ENCODE assay signal across 8 mouse cellular contexts in the genomic region with DNA sequence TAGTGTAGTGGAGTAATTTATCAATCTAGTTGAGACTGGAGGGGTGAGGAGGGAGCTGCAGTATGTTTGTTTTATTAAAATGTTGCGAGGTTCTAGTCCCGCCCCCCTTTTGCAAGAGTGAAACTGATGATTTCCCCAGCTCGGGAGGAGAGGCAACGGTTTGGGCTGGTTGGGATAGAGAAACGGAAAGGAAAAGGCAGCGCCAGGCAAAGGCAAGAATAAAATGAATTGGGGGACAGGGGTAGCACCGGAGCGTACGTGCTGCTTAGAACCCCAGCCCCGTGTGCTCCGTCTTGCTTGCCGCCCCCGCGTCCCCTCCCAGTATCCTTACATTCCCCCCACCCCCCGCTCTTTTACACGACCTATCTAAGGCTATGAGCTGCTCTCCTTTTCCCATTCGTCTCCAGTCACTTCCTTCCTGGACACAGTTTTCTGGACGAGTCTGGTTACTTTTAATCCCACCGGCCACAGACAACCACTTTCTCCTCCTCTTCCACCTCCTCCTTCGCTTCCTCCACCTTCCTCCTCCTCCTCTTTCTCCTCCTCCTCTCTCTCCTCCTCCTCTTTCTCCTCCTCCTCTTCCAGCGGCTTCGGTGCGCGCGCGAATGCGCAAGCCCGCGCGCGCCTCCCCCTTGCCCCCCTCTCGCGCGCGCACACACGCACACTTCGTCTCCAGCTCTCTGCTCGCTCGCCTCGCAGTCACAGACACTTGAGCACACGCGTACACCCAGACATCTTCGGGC. TPM values are rescaled to one million over a fixed set of nuclear protein-coding genes. Genes with fewer than 3 reads are reported as not detected.
DNase-seq lines count a peak whose midpoint lies in the region; ATAC-seq and TF ChIP-seq lines count a peak whose summit lies in the region.

No protein-coding gene starts in this region.

- H3K9me3 ChIP-seq in hindbrain, postnatal 0 days (ENCODE audit: low read length) = no peaks in the 10 kb centered on the region

- no peaks in the 10 kb centered on the region for H3K27me3 ChIP-seq in hindbrain, postnatal 0 days (ENCODE audit: insufficient read depth, low read length)

- no peaks in the 10 kb centered on the region for H3K4me1 ChIP-seq in hindbrain, postnatal 0 days (ENCODE audit: insufficient read depth, low read length)

- intact Hi-C loops in left cerebral cortex, postnatal 25 days (cut with DNase I) = loop anchor here (2.0 to 10.0 kb wide), 8 partner anchors 128 to 1742 kb away; partner anchors contain the start of gene Cetn3

- peak overlapping the region; percentile 77 for H3K4me3 ChIP-seq in hindbrain, postnatal 0 days (ENCODE audit: low read length)

- H3K27ac ChIP-seq in hindbrain, postnatal 0 days = peak overlapping the region; percentile 81

- H3K4me2 ChIP-seq in hindbrain, postnatal 0 days (ENCODE audit: low read depth, low read length) = peak overlapping the region; percentile 93

- DNase-seq in adrenal gland, adult 8-10 months = peak; percentile 73
- peak; percentile 40 to 67 for DNase-seq in cerebellum, postnatal 4 days (ENCODE audit: low spot score in 2 of 2)
- peak; percentile 67 for DNase-seq in gastrocnemius, postnatal 10 days
- DNase-seq in hindbrain, postnatal 0 days (ENCODE audit: low spot score) = peak; percentile 90
- DNase-seq in left cerebral cortex, postnatal 25 days (ENCODE audit: low spot score in 2 of 2) = peak; percentile 76 to 84
- peak; percentile 90 to 91 for DNase-seq in right cerebral cortex, postnatal 10 days (ENCODE audit: low spot score in 2 of 2)
- no peak for DNase-seq in adipocyte (ENCODE audit: low spot score)

- peak; percentile 87 for ATAC-seq in hindbrain, postnatal 0 days
- peak; percentile 75 for ATAC-seq in megakaryocyte progenitor cell, adult 5-6 weeks (replicated peaks; ENCODE audit: poor library complexity)

- peak overlapping the region; percentile 63 for H3K9ac ChIP-seq in hindbrain, postnatal 0 days (replicated peaks; ENCODE audit: low read length)

- under 1% methylated on average over 43 of the region's 43 CpGs for WGBS in hindbrain, postnatal 0 days

- no peak for TF ChIP-seq CTCF in hindbrain, postnatal 0 days (IDR thresholded peaks at IDR 0.05; ENCODE audit: low read depth)

- no peaks in the 10 kb centered on the region for H3K36me3 ChIP-seq in hindbrain, postnatal 0 days (ENCODE audit: insufficient read depth, low read length)

RNA-seq across cellular contexts. Expression of gene Mef2c, which starts 20.5 kb away (rescaled TPM):
- 10 to 100 TPM; 40.6 to 83.3 (median 62.7) TPM for total RNA-seq in adrenal gland, adult 8-10 months (2022)
- total RNA-seq in gastrocnemius, postnatal 10 days (2021) = 100 to 1,000 TPM; 442 to 475 TPM
- 23.6 and 27.2 TPM in 2 replicates for total RNA-seq in hindbrain, postnatal 0 days (2014; rRNA removed)
- polyA plus RNA-seq in hindbrain, postnatal 0 days (2015; fragmentation: Nextera tagmentation; extraction: Ambion mirVana) = 45.7 and 46.2 TPM in 2 replicates
- 100 to 1,000 TPM; 688 to 732 TPM for total RNA-seq in left cerebral cortex, postnatal 25 days (2021)
- total RNA-seq in megakaryocyte progenitor cell, adult 5-6 weeks (2015) = 94.2 and 95.1 TPM in 2 replicates
- 105 and 160 TPM in 2 replicates for total RNA-seq in megakaryocyte progenitor cell, adult 5-6 weeks (2017)
